Mouse (Mus musculus) E14TG2a.4 (cell line): ENCODE measurements around the gene Ntrk3.

ENCODE experiments used
- CTCF ChIP-seq: conservative IDR thresholded peaks from 2 replicates; pipeline ENCODE4 v1.5.1; 2014; ENCODE audit warnings: low read length
- NANOG ChIP-seq: IDR thresholded peaks from 2 replicates; pipeline ENCODE4 v1.6.1; 2014; ENCODE audit warnings: borderline replicate concordance, low read length, mixed read lengths

GRCm38 (mm10) chr7:78402495-78402894 is 335.3 kb downstream of the Ntrk3 start:
- no peak for TF ChIP-seq CTCF
- TF ChIP-seq NANOG, result no peak
